Mouse (Mus musculus): ENCODE measurements around the gene Mtmr11. TPM values are rescaled to one million over a fixed set of nuclear protein-coding genes. Genes with fewer than 3 reads are reported as not detected.

Mtmr11 gene
- polyA plus RNA-seq, 2 experiments, result 1.9 to 2.8 TPM

GRCm38 (mm10) chr3:96181510-96182381 lies 19.9 kb downstream of the Mtmr11 start:
- TF ChIP-seq EP300 (IDR thresholded peaks at IDR 0.05; ENCODE audit: low read depth), result no peak
- no peak for TF ChIP-seq CTCF (IDR thresholded peaks at IDR 0.05; ENCODE audit: low read depth)
- no peak for ATAC-seq (ENCODE audit: insufficient read depth)
- Histone ChIP-seq H3K9me3 (ENCODE audit: control insufficient read depth, low read length) (no peaks in the 10 kb centered on the region), H3K36me3 (replicated peaks; ENCODE audit: control insufficient read depth, insufficient read depth, low read depth) (peaks cover 11% of the 10 kb centered on the region), H3K4me1 (replicated peaks; ENCODE audit: control insufficient read depth in 2 of 2, insufficient read depth in 2 of 2, low read length in 1 of 2) (peaks cover 0 to 9% of the 10 kb centered on the region in 2 experiments; a peak in 2 of 4 replicates), H3K4me3 (ENCODE audit: insufficient read depth in 1 of 2, low read depth in 2 of 2, low read length in 2 of 2) (no peak overlapping the region), H3K9ac (replicated peaks) (no peak overlapping the region), H3K27me3 (ENCODE audit: control insufficient read depth, insufficient read depth, low read length) (peaks cover 3% of the 10 kb centered on the region; the same call in 1 of the 2 replicates), H3K4me2 (ENCODE audit: low read depth) (peak overlapping the region; percentile 61), H3K27ac (no peak overlapping the region)
- 49% methylated on average over 12 of the region's 12 CpGs for WGBS (ENCODE audit: insufficient replicate concordance)
- DNase-seq (ENCODE audit: low read depth in 3 of 3, low spot score in 3 of 3), result no peak

- WGBS (ENCODE audit: insufficient replicate concordance), result 27% methylated on average over 4 of the region's 4 CpGs
- Histone ChIP-seq H3K9me3 (ENCODE audit: control insufficient read depth, low read length) (no peaks in the 10 kb centered on the region), H3K9ac (replicated peaks) (no peak overlapping the region), H3K4me1 (replicated peaks; ENCODE audit: control insufficient read depth in 2 of 2, insufficient read depth in 2 of 2, low read length in 1 of 2) (peaks cover 0 to 9% of the 10 kb centered on the region in 2 experiments; a peak in 2 of 4 replicates), H3K4me3 (ENCODE audit: insufficient read depth in 1 of 2, low read depth in 2 of 2, low read length in 2 of 2) (no peak overlapping the region), H3K4me2 (ENCODE audit: low read depth) (no peak overlapping the region), H3K36me3 (replicated peaks; ENCODE audit: control insufficient read depth, insufficient read depth, low read depth) (peaks cover 7% of the 10 kb centered on the region), H3K27ac (no peak overlapping the region), H3K27me3 (ENCODE audit: control insufficient read depth, insufficient read depth, low read length) (peaks cover 3% of the 10 kb centered on the region; the same call in 1 of the 2 replicates)
- no peak for TF ChIP-seq CTCF (IDR thresholded peaks at IDR 0.05; ENCODE audit: low read depth)
- TF ChIP-seq EP300 (IDR thresholded peaks at IDR 0.05; ENCODE audit: low read depth), result no peak
- DNase-seq (ENCODE audit: low read depth in 3 of 3, low spot score in 3 of 3) (no peak), ATAC-seq (ENCODE audit: insufficient read depth) (no peak)
These were observed 20.6 kb downstream of the Mtmr11 start for GRCm38 (mm10) chr3:96182382-96182776.

DNA sequence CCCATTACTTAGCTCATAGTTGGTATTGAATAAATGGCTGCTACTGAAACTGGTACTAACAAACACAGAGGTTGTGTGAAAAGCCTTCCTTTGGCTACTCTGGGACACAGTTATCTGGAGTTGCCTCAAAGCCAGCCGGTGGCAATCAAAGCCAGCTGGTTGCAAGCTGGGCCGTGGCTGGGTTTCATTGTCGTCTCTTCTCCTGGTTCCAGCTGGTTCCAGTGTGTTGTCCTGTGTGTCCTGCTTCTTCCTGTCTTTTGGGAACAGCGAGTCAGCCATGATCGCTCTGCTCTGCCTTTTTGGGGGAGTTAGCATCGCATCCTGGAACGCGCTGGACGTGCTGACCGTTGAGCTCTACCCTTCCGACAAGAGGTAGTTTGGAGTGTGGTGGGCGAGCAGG lies 31.2 kb downstream of the Mtmr11 start:
- peaks cover 9 to 10% of the 10 kb centered on the region in 2 experiments for H3K4me1 ChIP-seq (replicated peaks; ENCODE audit: control insufficient read depth in 2 of 2, insufficient read depth in 2 of 2, low read length in 1 of 2)
- WGBS (ENCODE audit: insufficient replicate concordance), result 59% methylated on average over 12 of the region's 12 CpGs
- no peaks in the 10 kb centered on the region for H3K9me3 ChIP-seq (ENCODE audit: control insufficient read depth, low read length)
- H3K36me3 ChIP-seq (replicated peaks; ENCODE audit: control insufficient read depth, insufficient read depth, low read depth), result no peaks in the 10 kb centered on the region
- H3K4me2 ChIP-seq (ENCODE audit: low read depth), result no peak overlapping the region
- TF ChIP-seq CTCF (IDR thresholded peaks at IDR 0.05; ENCODE audit: low read depth) (no peak), EP300 (IDR thresholded peaks at IDR 0.05; ENCODE audit: low read depth) (no peak)
- H3K27ac ChIP-seq, result no peak overlapping the region
- H3K27me3 ChIP-seq (ENCODE audit: control insufficient read depth, insufficient read depth, low read length), result no peaks in the 10 kb centered on the region; the same call in 1 of the 2 replicates
- no peak overlapping the region for H3K9ac ChIP-seq (replicated peaks)
- DNase-seq (ENCODE audit: low read depth in 3 of 3, low spot score in 3 of 3) (no peak), ATAC-seq (ENCODE audit: insufficient read depth) (no peak)
- H3K4me3 ChIP-seq (ENCODE audit: insufficient read depth in 1 of 2, low read depth in 2 of 2, low read length in 2 of 2), result no peak overlapping the region

- no peak for TF ChIP-seq CTCF (IDR thresholded peaks at IDR 0.05; ENCODE audit: low read depth)
- no peak for TF ChIP-seq EP300 (IDR thresholded peaks at IDR 0.05; ENCODE audit: low read depth)
- no peaks in the 10 kb centered on the region for H3K36me3 ChIP-seq (replicated peaks; ENCODE audit: control insufficient read depth, insufficient read depth, low read depth)
- WGBS (ENCODE audit: insufficient replicate concordance), result 53% methylated on average over 10 of the region's 10 CpGs
- ATAC-seq (ENCODE audit: insufficient read depth), result no peak
- no peak for DNase-seq (ENCODE audit: low read depth in 3 of 3, low spot score in 3 of 3)
- H3K9me3 ChIP-seq (ENCODE audit: control insufficient read depth, low read length), result no peaks in the 10 kb centered on the region
- H3K9ac ChIP-seq (replicated peaks), result no peak overlapping the region
- H3K4me1 ChIP-seq (replicated peaks; ENCODE audit: control insufficient read depth in 2 of 2, insufficient read depth in 2 of 2, low read length in 1 of 2), result peaks cover 13 to 22% of the 10 kb centered on the region in 2 experiments
- H3K4me3 ChIP-seq (ENCODE audit: insufficient read depth in 1 of 2, low read depth in 2 of 2, low read length in 2 of 2), result no peak overlapping the region
- H3K27ac ChIP-seq, result no peak overlapping the region
- no peak overlapping the region for H3K4me2 ChIP-seq (ENCODE audit: low read depth)
- H3K27me3 ChIP-seq (ENCODE audit: control insufficient read depth, insufficient read depth, low read length), result no peaks in the 10 kb centered on the region; the same call in 1 of the 2 replicates
These were observed 33.2 kb downstream of the Mtmr11 start for GRCm38 (mm10) chr3:96194966-96195365.

GRCm38 (mm10) chr3:96195616-96196313 lies 34.0 kb downstream of the Mtmr11 start:
- 88% methylated on average over 11 of the region's 11 CpGs for WGBS (ENCODE audit: insufficient replicate concordance)

More at GRCm38 (mm10) chr3:96195616-96196313, 34.0 kb downstream of the Mtmr11 start:
- H3K9me3 ChIP-seq (ENCODE audit: control insufficient read depth, low read length), result no peaks in the 10 kb centered on the region
- DNase-seq (ENCODE audit: low read depth in 3 of 3, low spot score in 3 of 3) (no peak), ATAC-seq (ENCODE audit: insufficient read depth) (no peak)
- no peaks in the 10 kb centered on the region; the same call in 1 of the 2 replicates for H3K27me3 ChIP-seq (ENCODE audit: control insufficient read depth, insufficient read depth, low read length)
- TF ChIP-seq EP300 (IDR thresholded peaks at IDR 0.05; ENCODE audit: low read depth) (no peak), CTCF (IDR thresholded peaks at IDR 0.05; ENCODE audit: low read depth) (peak; percentile 27)
- no peaks in the 10 kb centered on the region for H3K36me3 ChIP-seq (replicated peaks; ENCODE audit: control insufficient read depth, insufficient read depth, low read depth)
- H3K4me1 ChIP-seq (replicated peaks; ENCODE audit: control insufficient read depth in 2 of 2, insufficient read depth in 2 of 2, low read length in 1 of 2), result peaks cover 13 to 22% of the 10 kb centered on the region in 2 experiments
- no peak overlapping the region; a peak in 1 of 4 replicates for H3K4me3 ChIP-seq (ENCODE audit: insufficient read depth in 1 of 2, low read depth in 2 of 2, low read length in 2 of 2)
- peak overlapping the region; percentile 97 for H3K4me2 ChIP-seq (ENCODE audit: low read depth)
- no peak overlapping the region for H3K9ac ChIP-seq (replicated peaks)
- H3K27ac ChIP-seq, result no peak overlapping the region

Measured in liver, embryonic 14.5 days (tissue).